Mouse (Mus musculus) liver, adult 2 months (tissue): Measurements from ENCODE around the gene Slc35f6. TPM values are rescaled to one million over a fixed set of nuclear protein-coding genes. Genes with fewer than 3 reads are reported as not detected.
A peak's percentile ranks its signal among the peaks of the same experiment; 100 is the strongest.

ENCODE experiments used
- DNase-seq: peaks from one replicate; pipeline ENCODE4 v3.0.0-alpha.2; 2011; ENCODE audit warnings: low read depth, low spot score; ENCODE audit errors: extremely low read depth
- H3K27ac ChIP-seq: fragments of 200-500 bp; replicated peaks from 2 replicates; pipeline ENCODE4 v1.5.1; 2012; ENCODE audit warnings: low read depth, mild to moderate bottlenecking, control low read depth, inconsistent platforms, low read length; ENCODE audit not compliant: insufficient read depth
- H3K27me3 ChIP-seq: fragments of 200-500 bp; 2 replicates; pipeline ENCODE4 v1.6.1; 2012; ENCODE audit warnings: mild to moderate bottlenecking, moderate library complexity, low read length, inconsistent platforms; ENCODE audit not compliant: control insufficient read depth, insufficient read depth
- H3K36me3 ChIP-seq: fragments of 200-500 bp; 2 replicates; pipeline ENCODE4 v1.6.1; 2012; ENCODE audit warnings: low read length, inconsistent platforms; ENCODE audit not compliant: control insufficient read depth, insufficient read depth
- H3K4me1 ChIP-seq: fragments of 200-500 bp; 2 replicates; pipeline ENCODE4 v1.6.1; 2011; ENCODE audit warnings: low read length; ENCODE audit not compliant: control insufficient read depth, insufficient read depth
- H3K4me3 ChIP-seq: fragments of 200-500 bp; 2 replicates; pipeline ENCODE4 v1.5.1; 2011; ENCODE audit warnings: low read depth, mild to moderate bottlenecking, control low read depth, low read length, moderate library complexity; ENCODE audit not compliant: insufficient read depth
- H3K79me2 ChIP-seq: fragments of 200-500 bp; 2 replicates; pipeline ENCODE4 v1.6.1; 2012; ENCODE audit warnings: inconsistent platforms, mild to moderate bottlenecking, low read length, moderate library complexity; ENCODE audit not compliant: control insufficient read depth, insufficient read depth
- H3K9ac ChIP-seq: fragments of 200-500 bp; 2 replicates; pipeline ENCODE4 v1.6.1; 2012; ENCODE audit warnings: low read depth, mild to moderate bottlenecking, control low read depth, inconsistent platforms, low read length
- CTCF ChIP-seq: fragments of 200-500 bp; IDR thresholded peaks from 2 replicates; pipeline ENCODE4 v1.5.1; 2011; ENCODE audit warnings: low read depth, low read length, control low read depth
- POLR2A ChIP-seq: fragments of 200-500 bp; IDR thresholded peaks from 2 replicates; pipeline ENCODE4 v1.6.1; 2011; ENCODE audit warnings: low read length, control low read depth; ENCODE audit not compliant: insufficient read depth; ENCODE audit errors: extremely low read depth
- WGBS: fragments of 180-500 bp; shearing (Covaris S2); methylation state at CpG from one replicate; pipeline ENCODE4 v1.1.7; 2018; 5-methylcytosine and 5-hydroxymethylcytosine counted together
- polyA plus RNA-seq: library from polyadenylated mRNA; depleted of rRNA; stranded (reverse); fragments of >200 nt; gene quantifications from 2 replicates; pipeline ENCODE4 v1.2.3, GENCODE M21; 2012
- total RNA-seq: library from RNA; depleted of rRNA; stranded (reverse); fragments of >200 nt; gene quantifications from 2 replicates; pipeline ENCODE4 v1.2.3, GENCODE M21; 2014

The Slc35f6 gene
- total and polyA plus RNA-seq, 2 experiments: 16.2 to 55.4 TPM

DNA sequence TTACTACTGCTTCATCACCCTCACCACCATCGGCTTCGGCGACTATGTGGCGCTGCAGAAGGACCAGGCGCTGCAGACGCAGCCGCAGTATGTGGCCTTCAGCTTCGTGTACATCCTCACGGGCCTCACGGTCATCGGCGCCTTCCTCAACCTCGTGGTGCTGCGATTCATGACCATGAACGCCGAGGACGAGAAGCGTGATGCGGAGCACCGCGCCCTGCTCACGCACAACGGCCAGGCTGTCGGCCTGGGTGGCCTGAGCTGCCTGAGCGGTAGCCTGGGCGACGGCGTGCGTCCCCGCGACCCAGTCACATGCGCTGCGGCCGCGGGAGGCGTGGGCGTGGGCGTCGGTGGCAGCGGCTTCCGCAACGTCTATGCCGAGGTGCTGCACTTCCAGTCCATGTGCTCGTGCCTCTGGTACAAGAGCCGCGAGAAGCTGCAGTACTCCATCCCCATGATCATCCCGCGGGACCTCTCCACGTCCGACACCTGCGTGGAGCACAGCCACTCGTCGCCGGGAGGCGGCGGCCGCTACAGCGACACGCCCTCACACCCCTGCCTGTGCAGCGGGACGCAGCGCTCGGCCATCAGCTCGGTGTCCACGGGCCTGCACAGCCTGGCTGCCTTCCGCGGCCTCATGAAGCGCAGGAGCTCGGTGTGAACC lies 25.4 kb upstream of the Slc35f6 start:
- TF ChIP-seq CTCF: peak; percentile 7; the same call in 1 of the 2 replicates
- TF ChIP-seq POLR2A: no peak
- Histone ChIP-seq H3K4me1 (peaks cover 23% of the 10 kb centered on the region), H3K79me2 (no peaks in the 10 kb centered on the region), H3K9ac (0 out of 2 replicates have a peak overlapping the region, but pooled peaks have one; percentile 5), H3K27me3 (peaks cover 9% of the 10 kb centered on the region), H3K4me3 (peak overlapping the region; percentile 13; the same call in 1 of the 2 replicates), H3K27ac (no peak overlapping the region), H3K36me3 (no peaks in the 10 kb centered on the region)
- no peak for DNase-seq
- WGBS: 14% methylated on average over 69 of the region's 69 CpGs

GRCm38 (mm10) chr5:30622841-30623185 lies 24.9 kb upstream of the Slc35f6 start:
- H3K27ac ChIP-seq: no peak overlapping the region
- DNase-seq: no peak
- TF ChIP-seq CTCF (no peak), POLR2A (no peak)
- H3K27me3 ChIP-seq: peaks cover 9% of the 10 kb centered on the region
- no peaks in the 10 kb centered on the region for H3K36me3 ChIP-seq
- H3K4me3 ChIP-seq: no peak overlapping the region
- no peak overlapping the region for H3K9ac ChIP-seq
- 43% methylated on average over 10 of the region's 10 CpGs for whole genome bisulfite sequencing
- no peaks in the 10 kb centered on the region for H3K79me2 ChIP-seq
- H3K4me1 ChIP-seq: peaks cover 20% of the 10 kb centered on the region

DNA sequence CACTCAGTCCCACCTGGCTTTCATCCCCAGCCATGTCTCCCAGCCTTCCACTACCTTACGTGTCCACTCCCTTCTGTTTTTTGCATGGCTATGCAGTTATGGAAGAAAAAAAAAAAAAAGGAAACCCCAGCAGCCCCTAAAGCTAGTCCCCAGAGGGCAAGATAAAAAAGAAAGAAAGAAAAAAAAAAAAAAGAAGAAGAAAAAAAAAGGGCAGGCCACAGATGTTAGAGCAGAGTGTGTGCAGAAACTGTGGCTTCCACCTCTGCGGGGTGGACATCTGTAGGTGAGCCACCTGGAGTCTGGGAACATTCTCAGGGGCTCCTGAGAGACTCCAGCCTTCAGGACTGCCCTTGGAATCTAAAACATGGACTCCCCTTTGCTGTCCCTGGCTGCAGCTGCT lies 24.4 kb upstream of the Slc35f6 start:
- H3K79me2 ChIP-seq: no peaks in the 10 kb centered on the region
- DNase-seq: no peak
- peaks cover 24% of the 10 kb centered on the region for H3K4me1 ChIP-seq
- no peak overlapping the region for H3K27ac ChIP-seq
- no peak for TF ChIP-seq CTCF
- TF ChIP-seq POLR2A: no peak
- no peak overlapping the region for H3K4me3 ChIP-seq
- 94% methylated on average over 2 of the region's 2 CpGs for WGBS
- H3K36me3 ChIP-seq: no peaks in the 10 kb centered on the region
- peaks cover 9% of the 10 kb centered on the region for H3K27me3 ChIP-seq
- H3K9ac ChIP-seq: no peak overlapping the region

- H3K9ac ChIP-seq: no peak overlapping the region
- 60% methylated on average over 1 of the region's 1 CpGs for WGBS
- H3K27ac ChIP-seq: no peak overlapping the region
- TF ChIP-seq CTCF (no peak), POLR2A (no peak)
- DNase-seq: no peak
- no peaks in the 10 kb centered on the region for H3K79me2 ChIP-seq
- H3K4me1 ChIP-seq: peaks cover 28% of the 10 kb centered on the region
- no peak overlapping the region for H3K4me3 ChIP-seq
- H3K27me3 ChIP-seq: peaks cover 9% of the 10 kb centered on the region
- no peaks in the 10 kb centered on the region for H3K36me3 ChIP-seq
Observed at GRCm38 (mm10) chr5:30624311-30624710, 23.4 kb upstream of the Slc35f6 start.

- WGBS: 66% methylated on average over 4 of the region's 4 CpGs
Observed at GRCm38 (mm10) chr5:30624908-30625307, 22.8 kb upstream of the Slc35f6 start.

GRCm38 (mm10) chr5:30625379-30625778 lies 22.4 kb upstream of the Slc35f6 start:
- WGBS: 78% methylated on average over 3 of the region's 3 CpGs
- no peaks in the 10 kb centered on the region for H3K79me2 ChIP-seq
- peaks cover 28% of the 10 kb centered on the region for H3K4me1 ChIP-seq
- H3K36me3 ChIP-seq: no peaks in the 10 kb centered on the region
- H3K9ac ChIP-seq: no peak overlapping the region
- H3K27me3 ChIP-seq: peaks cover 9% of the 10 kb centered on the region
- H3K27ac ChIP-seq: no peak overlapping the region
- no peak overlapping the region for H3K4me3 ChIP-seq
- TF ChIP-seq POLR2A: no peak
- TF ChIP-seq CTCF: no peak
- DNase-seq: no peak

More at GRCm38 (mm10) chr5:30624908-30625307, 22.8 kb upstream of the Slc35f6 start:
- Histone ChIP-seq H3K36me3 (no peaks in the 10 kb centered on the region), H3K79me2 (no peaks in the 10 kb centered on the region), H3K27ac (no peak overlapping the region), H3K4me1 (peaks cover 28% of the 10 kb centered on the region), H3K9ac (no peak overlapping the region), H3K27me3 (peaks cover 9% of the 10 kb centered on the region), H3K4me3 (no peak overlapping the region)
- DNase-seq: no peak
- TF ChIP-seq CTCF (no peak), POLR2A (no peak)
